Mouse (Mus musculus): Measurements from ENCODE around the gene Kdm4b.

Gene Kdm4b

GRCm38 (mm10) chr17:56431582-56431981, 105.7 kb downstream of the Kdm4b start:
- no peak for DNase-seq (ENCODE audit: low read depth, low spot score)

- DNase-seq (ENCODE audit: low read depth, low spot score), result no peak
These were observed 114.0 kb downstream of the Kdm4b start for GRCm38 (mm10) chr17:56439731-56440460.

- DNase-seq (ENCODE audit: low read depth, low spot score), result no peak
These were observed 116.5 kb downstream of the Kdm4b start for GRCm38 (mm10) chr17:56442316-56442715.

GRCm38 (mm10) chr17:56443341-56443795, 117.5 kb downstream of the Kdm4b start:
- DNase-seq (ENCODE audit: low read depth, low spot score), result no peak

GRCm38 (mm10) chr17:56444771-56445170, 118.9 kb downstream of the Kdm4b start:
- DNase-seq (ENCODE audit: low read depth, low spot score), result no peak

- DNase-seq (ENCODE audit: low read depth, low spot score), result peak; percentile 64
These were observed 119.5 kb downstream of the Kdm4b start for GRCm38 (mm10) chr17:56445397-56445796.

- DNase-seq (ENCODE audit: low read depth, low spot score), result no peak
These were observed 121.9 kb downstream of the Kdm4b start for GRCm38 (mm10) chr17:56447716-56448115.

Measured in R1 (cell line).